Mouse (Mus musculus): ENCODE data around the gene Bfsp2. TPM values are rescaled to one million over a fixed set of nuclear protein-coding genes. Genes with fewer than 3 reads are reported as not detected.

The Bfsp2 gene
- under 1 TPM; 0.25 to 0.40 TPM for polyA plus RNA-seq (2012; fragmentation: generic; extraction: Trizol)

GRCm38 (mm10) chr9:103480044-103480576 is at the start of gene Bfsp2:
Gene Bfsp2 (minus strand): TSS chr9:103480420.

Other genes with a start within 250 kb of the Bfsp2 start
- gene Trf, start 250.0 kb downstream of the Bfsp2 start, polyA plus RNA-seq (2012; fragmentation: generic; extraction: Trizol): under 1 TPM; 0.04 to 0.77 TPM
- gene 1300017J02Rik, start 175.3 kb downstream of the Bfsp2 start, polyA plus RNA-seq (2012; fragmentation: generic; extraction: Trizol): under 1 TPM in 1 of 2 experiments, not detected in 1; 0.15 TPM
- gene Topbp1, start 175.2 kb downstream of the Bfsp2 start, polyA plus RNA-seq (2012; fragmentation: generic; extraction: Trizol): 10 to 100 TPM in 1 of 2 experiments, 1 to 10 TPM in 1; 6.7 to 11.0 TPM
- 10 to 100 TPM; 14.2 to 24.9 TPM for gene Cdv3, start 114.6 kb downstream of the Bfsp2 start, polyA plus RNA-seq (2012; fragmentation: generic; extraction: Trizol)